Mouse (Mus musculus) midbrain, embryonic 11.5 days (tissue): ENCODE results near the gene Popdc3. TPM values are rescaled to one million over a fixed set of nuclear protein-coding genes. Genes with fewer than 3 reads are reported as not detected.
A peak's percentile ranks its signal among the peaks of the same experiment; 100 is the strongest.

Experiments used
- ATAC-seq: fragments of 200-750 bp; cut with Nextera tagmentation; 2 replicates; pipeline ENCODE4 v1.8.0; 2017; ENCODE audit warnings: moderate TSS enrichment, moderate library complexity; ENCODE audit not compliant: low FRiP score
- DNase-seq: peaks from one replicate; pipeline ENCODE4 v3.0.0; 2015; ENCODE audit warnings: low spot score; ENCODE audit errors: missing footprints
- H3K27ac ChIP-seq: fragments of 300-500 bp; sonication (generic); 2 replicates; pipeline ENCODE4 v1.5.1; 2014; ENCODE audit warnings: low read depth, low read length
- H3K27me3 ChIP-seq: fragments of 300-500 bp; sonication (generic); 2 replicates; pipeline ENCODE4 v1.6.1; 2014; ENCODE audit warnings: mild to moderate bottlenecking, low read length, moderate library complexity, mixed read lengths; ENCODE audit not compliant: control insufficient read depth, insufficient read depth
- H3K36me3 ChIP-seq: fragments of 300-500 bp; sonication (generic); 2 replicates; pipeline ENCODE4 v1.6.1; 2014; ENCODE audit warnings: mild to moderate bottlenecking, low read length, moderate library complexity, mixed read lengths; ENCODE audit not compliant: control insufficient read depth, insufficient read depth
- H3K4me1 ChIP-seq: fragments of 300-500 bp; sonication (generic); 2 replicates; pipeline ENCODE4 v1.6.1; 2014; ENCODE audit warnings: low read length; ENCODE audit not compliant: control insufficient read depth, insufficient read depth
- H3K4me2 ChIP-seq: fragments of 300-500 bp; sonication (generic); 2 replicates; pipeline ENCODE4 v1.6.1; 2014; ENCODE audit warnings: mild to moderate bottlenecking, moderate library complexity
- H3K4me3 ChIP-seq: fragments of 300-500 bp; sonication (generic); 2 replicates; pipeline ENCODE4 v1.5.1; 2014; ENCODE audit warnings: low read depth, low read length
- H3K9ac ChIP-seq: fragments of 300-500 bp; sonication (generic); 2 replicates; pipeline ENCODE4 v1.6.1; 2014; ENCODE audit warnings: low read length
- H3K9me3 ChIP-seq: fragments of 300-500 bp; sonication (generic); 2 replicates; pipeline ENCODE4 v1.6.1; 2016; ENCODE audit warnings: low read length; ENCODE audit not compliant: control insufficient read depth
- WGBS: fragments of 180-500 bp; shearing (Covaris S2); extraction: QIAGEN DNeasy Blood & Tissue Kit; methylation state at CpG from one replicate; pipeline ENCODE4 v1.1.7; 2014; 5-methylcytosine and 5-hydroxymethylcytosine counted together
- polyA plus RNA-seq: library from polyadenylated mRNA; unstranded; fragments of >200 nt; fragmentation: Nextera tagmentation; extraction: Ambion mirVana; gene quantifications from 2 replicates; pipeline ENCODE4 v1.2.1, GENCODE M21; 2014

The Popdc3 gene
- polyA plus RNA-seq, 1 experiment from 2014 or later: 0.22 TPM

DNA sequence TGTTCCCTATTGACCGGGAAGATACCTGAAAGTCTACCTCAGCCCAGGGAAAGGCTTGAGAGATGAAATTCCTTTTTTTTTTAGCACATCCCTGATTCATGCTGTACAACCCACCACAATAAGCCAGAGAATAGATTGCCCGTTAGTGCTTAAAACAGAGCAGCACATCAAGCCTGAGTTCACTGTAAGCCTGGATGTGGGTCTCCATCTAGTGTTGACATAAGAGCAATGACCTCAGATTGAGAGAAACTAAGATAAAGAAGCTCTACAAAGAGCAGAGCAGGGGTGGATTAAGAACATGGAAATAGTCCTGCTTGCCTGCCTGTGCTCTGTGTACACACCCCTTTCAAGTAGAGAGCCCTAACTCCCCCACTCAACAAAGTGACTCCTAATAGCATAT lies 7.6 kb downstream of the Popdc3 start:
- ATAC-seq: no peak
- no peaks in the 10 kb centered on the region for H3K9me3 ChIP-seq
- WGBS: 94% methylated on average over 2 of the region's 2 CpGs
- no peak overlapping the region for H3K4me2 ChIP-seq
- H3K4me1 ChIP-seq: no peaks in the 10 kb centered on the region
- no peak for DNase-seq
- H3K4me3 ChIP-seq: no peak overlapping the region
- no peak overlapping the region for H3K9ac ChIP-seq
- no peaks in the 10 kb centered on the region for H3K36me3 ChIP-seq
- no peak overlapping the region for H3K27ac ChIP-seq
- no peaks in the 10 kb centered on the region for H3K27me3 ChIP-seq

GRCm38 (mm10) chr10:45193330-45194310 lies 15.7 kb downstream of the Popdc3 start:
- no peaks in the 10 kb centered on the region for H3K9me3 ChIP-seq
- H3K27ac ChIP-seq: no peak overlapping the region
- no peaks in the 10 kb centered on the region for H3K4me1 ChIP-seq
- WGBS: 72% methylated on average over 14 of the region's 14 CpGs
- DNase-seq (no peak), ATAC-seq (peak; percentile 61; the same call in 1 of the 2 replicates)
- H3K4me3 ChIP-seq: no peak overlapping the region
- no peaks in the 10 kb centered on the region for H3K36me3 ChIP-seq
- H3K9ac ChIP-seq: no peak overlapping the region
- no peaks in the 10 kb centered on the region for H3K27me3 ChIP-seq
- no peak overlapping the region for H3K4me2 ChIP-seq

- H3K4me2 ChIP-seq: no peak overlapping the region
- DNase-seq: no peak
- no peak overlapping the region for H3K27ac ChIP-seq
- H3K4me1 ChIP-seq: no peaks in the 10 kb centered on the region
- WGBS: 84% methylated on average over 5 of the region's 5 CpGs
- no peak for ATAC-seq
- no peak overlapping the region for H3K9ac ChIP-seq
- no peaks in the 10 kb centered on the region for H3K27me3 ChIP-seq
- no peak overlapping the region for H3K4me3 ChIP-seq
- no peaks in the 10 kb centered on the region for H3K36me3 ChIP-seq
- no peaks in the 10 kb centered on the region for H3K9me3 ChIP-seq
Observed at GRCm38 (mm10) chr10:45194531-45194930, 16.6 kb downstream of the Popdc3 start.

- Histone ChIP-seq H3K4me3 (no peak overlapping the region), H3K4me2 (no peak overlapping the region), H3K27me3 (no peaks in the 10 kb centered on the region), H3K9me3 (no peaks in the 10 kb centered on the region), H3K4me1 (no peaks in the 10 kb centered on the region), H3K9ac (no peak overlapping the region), H3K36me3 (no peaks in the 10 kb centered on the region), H3K27ac (no peak overlapping the region)
- 54% methylated on average over 1 of the region's 1 CpGs for WGBS
- ATAC-seq: no peak
- DNase-seq: no peak
Observed at GRCm38 (mm10) chr10:45204582-45204981, 26.7 kb downstream of the Popdc3 start.

- no peak overlapping the region for H3K4me2 ChIP-seq
- no peaks in the 10 kb centered on the region for H3K27me3 ChIP-seq
- H3K4me3 ChIP-seq: no peak overlapping the region
- no peak overlapping the region for H3K9ac ChIP-seq
- H3K27ac ChIP-seq: no peak overlapping the region
- DNase-seq: no peak
- H3K9me3 ChIP-seq: no peaks in the 10 kb centered on the region
- H3K36me3 ChIP-seq: no peaks in the 10 kb centered on the region
- no peaks in the 10 kb centered on the region for H3K4me1 ChIP-seq
- no peak for ATAC-seq
Observed at GRCm38 (mm10) chr10:45210201-45210600, 32.3 kb downstream of the Popdc3 start.

GRCm38 (mm10) chr10:45216676-45217075 lies 38.8 kb downstream of the Popdc3 start:
- 84% methylated on average over 7 of the region's 7 CpGs for WGBS
- no peak for DNase-seq

DNA sequence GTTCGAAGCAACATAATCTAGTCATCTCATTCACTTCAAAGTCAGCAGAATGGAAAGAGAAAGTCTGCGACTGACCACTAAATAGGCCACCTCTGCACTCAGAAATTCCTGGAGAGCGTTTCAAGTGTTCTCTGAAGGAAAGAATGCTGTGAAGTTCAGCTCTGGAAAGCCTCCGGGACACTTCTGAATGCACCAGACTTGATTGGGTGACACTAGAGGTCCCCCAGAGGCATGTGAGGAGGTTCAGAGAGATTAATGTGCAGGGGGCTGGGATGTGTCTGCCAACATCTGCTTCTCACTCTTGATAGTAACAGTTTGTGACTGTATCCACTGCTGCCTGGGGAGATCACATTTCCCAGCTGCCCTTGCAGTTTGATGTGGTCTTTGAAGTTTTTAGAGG lies 52.1 kb downstream of the Popdc3 start:
- H3K9me3 ChIP-seq: no peaks in the 10 kb centered on the region
- 0 out of 2 replicates have a peak, but pooled peaks cover 2% of the 10 kb centered on the region for H3K4me1 ChIP-seq
- WGBS: 45% methylated on average over 4 of the region's 4 CpGs
- no peaks in the 10 kb centered on the region for H3K27me3 ChIP-seq
- no peak overlapping the region for H3K4me2 ChIP-seq
- no peak overlapping the region for H3K4me3 ChIP-seq
- DNase-seq (no peak), ATAC-seq (no peak)
- H3K27ac ChIP-seq: no peak overlapping the region
- H3K9ac ChIP-seq: no peak overlapping the region
- H3K36me3 ChIP-seq: no peaks in the 10 kb centered on the region

More at GRCm38 (mm10) chr10:45216676-45217075, 38.8 kb downstream of the Popdc3 start:
- no peaks in the 10 kb centered on the region for H3K9me3 ChIP-seq
- no peak overlapping the region for H3K4me2 ChIP-seq
- no peak overlapping the region for H3K4me3 ChIP-seq
- no peak for ATAC-seq
- H3K9ac ChIP-seq: no peak overlapping the region
- no peaks in the 10 kb centered on the region for H3K4me1 ChIP-seq
- H3K27ac ChIP-seq: no peak overlapping the region
- no peaks in the 10 kb centered on the region for H3K27me3 ChIP-seq
- no peaks in the 10 kb centered on the region for H3K36me3 ChIP-seq

DNA sequence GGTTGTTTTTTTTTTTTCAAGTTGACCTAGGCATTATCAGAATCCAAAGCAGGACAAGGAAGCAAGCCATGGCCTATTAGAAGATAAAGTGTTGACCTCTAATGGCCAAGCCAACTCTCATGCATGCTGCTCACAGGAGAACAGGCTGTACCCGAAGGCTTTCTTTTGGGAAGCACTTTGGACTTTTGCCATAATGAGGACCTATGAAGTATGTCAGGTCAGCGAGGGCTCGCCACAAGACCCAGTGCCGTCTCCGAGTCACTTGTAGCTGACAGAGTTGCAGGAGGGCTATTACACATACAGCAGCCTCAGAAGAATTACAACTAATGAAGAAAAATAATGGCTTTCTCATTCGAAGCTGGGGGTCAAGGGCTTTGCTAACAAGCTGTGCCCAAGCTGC lies 55.5 kb downstream of the Popdc3 start:
- Histone ChIP-seq H3K27ac (no peak overlapping the region), H3K9me3 (no peaks in the 10 kb centered on the region), H3K4me3 (no peak overlapping the region), H3K36me3 (no peaks in the 10 kb centered on the region), H3K4me1 (0 out of 2 replicates have a peak, but pooled peaks cover 2% of the 10 kb centered on the region), H3K9ac (no peak overlapping the region), H3K4me2 (no peak overlapping the region), H3K27me3 (no peaks in the 10 kb centered on the region)
- 86% methylated on average over 6 of the region's 6 CpGs for WGBS
- ATAC-seq (no peak), DNase-seq (no peak)

GRCm38 (mm10) chr10:45236304-45236703 lies 58.4 kb downstream of the Popdc3 start:
- H3K36me3 ChIP-seq: no peaks in the 10 kb centered on the region
- DNase-seq (no peak), ATAC-seq (no peak)
- H3K27me3 ChIP-seq: no peaks in the 10 kb centered on the region
- WGBS: 51% methylated on average over 3 of the region's 3 CpGs
- no peak overlapping the region for H3K4me3 ChIP-seq
- no peak overlapping the region for H3K27ac ChIP-seq
- no peaks in the 10 kb centered on the region for H3K4me1 ChIP-seq
- H3K4me2 ChIP-seq: no peak overlapping the region
- no peak overlapping the region for H3K9ac ChIP-seq
- no peaks in the 10 kb centered on the region for H3K9me3 ChIP-seq
